Mouse (Mus musculus) layer of hippocampus, postnatal 25 days (tissue): Measurements from ENCODE around the gene Gm6309. TPM values are rescaled to one million over a fixed set of nuclear protein-coding genes. Genes with fewer than 3 reads are reported as not detected.

Experiments used
- total RNA-seq, 2 experiments: library from RNA; stranded (reverse); gene quantifications; 2 replicates each; pipeline ENCODE4 v1.2.3; 2021

The Gm6309 gene
- total RNA-seq, 2 experiments from 2014 or later = not detected

Other genes starting within 250 kb of the Gm6309 start
- not detected for gene Cyp3a25, start 161.1 kb downstream of the Gm6309 start, total RNA-seq
- gene Cyp3a59, start 91.5 kb downstream of the Gm6309 start, total RNA-seq = not detected
- gene Gm5565, start 10.2 kb downstream of the Gm6309 start, total RNA-seq = not detected
- 1 to 10 TPM in 1 of 2 experiments, under 1 TPM in 1; 0.59 to 1.2 TPM for gene 1700001J03Rik, start 14.6 kb upstream of the Gm6309 start, total RNA-seq
- 10 to 100 TPM; 60.8 to 64.6 TPM for gene Rnf6, start 50.8 kb upstream of the Gm6309 start, total RNA-seq
- gene Cdk8, start 60.5 kb upstream of the Gm6309 start, total RNA-seq = 10 to 100 TPM; 39.7 to 48.8 TPM
- gene Wasf3, start 214.3 kb upstream of the Gm6309 start, total RNA-seq = 100 to 1,000 TPM in 1 of 2 experiments, 10 to 100 TPM in 1; 97.5 to 111 TPM